Mouse (Mus musculus) ES-E14 (cell line): ENCODE data around the gene Gm20479. TPM values are rescaled to one million over a fixed set of nuclear protein-coding genes. Genes with fewer than 3 reads are reported as not detected.

Source experiments
- DNase-seq: peaks from one replicate; pipeline ENCODE4 v3.0.0-alpha.2; 2013; ENCODE audit warnings: low read depth, low spot score
- H3K27ac ChIP-seq: 2 replicates; pipeline ENCODE4 v1.5.1; 2012; ENCODE audit warnings: low read depth, mild to moderate bottlenecking, low read length, moderate library complexity, mixed read lengths; ENCODE audit not compliant: poor library complexity, insufficient read depth, severe bottlenecking
- H3K36me3 ChIP-seq: 2 replicates; pipeline ENCODE4 v1.6.1; 2012; ENCODE audit warnings: mild to moderate bottlenecking, low read length, moderate library complexity, mixed read lengths; ENCODE audit not compliant: control insufficient read depth, poor library complexity, insufficient read depth, severe bottlenecking
- H3K4me1 ChIP-seq, 2 experiments: fragments of 150-350 bp in 1 of 2; sonication (generic) in 1 of 2; 2 replicates each; pipeline ENCODE4 v1.6.1; 2012; ENCODE audit warnings: low read length in 2 of 2, mild to moderate bottlenecking in 1 of 2, mixed read lengths in 1 of 2; ENCODE audit not compliant: control insufficient read depth in 2 of 2, insufficient read depth in 2 of 2, poor library complexity in 1 of 2
- H3K4me3 ChIP-seq, 2 experiments: fragments of 150-350 bp in 1 of 2; sonication (generic) in 1 of 2; 2 replicates each; pipeline ENCODE4 v1.5.1; 2012; ENCODE audit warnings: low read length in 2 of 2, low read depth in 1 of 2, mild to moderate bottlenecking in 1 of 2, mixed read lengths in 1 of 2; ENCODE audit not compliant: insufficient read depth in 1 of 2, poor library complexity in 1 of 2, severe bottlenecking in 1 of 2
- H3K9ac ChIP-seq: 2 replicates; pipeline ENCODE4 v1.6.1; 2012; ENCODE audit warnings: low read depth, mild to moderate bottlenecking, low read length, mixed read lengths; ENCODE audit not compliant: poor library complexity, insufficient read depth, severe bottlenecking
- H3K9me3 ChIP-seq: fragments of 150-350 bp; sonication (generic); 2 replicates; pipeline ENCODE4 v1.6.1; 2012; ENCODE audit warnings: low read depth, mild to moderate bottlenecking, low read length; ENCODE audit not compliant: control insufficient read depth, insufficient read depth
- CHD2 ChIP-seq: IDR thresholded peaks from 2 replicates; pipeline ENCODE4 v1.6.1; 2014; ENCODE audit warnings: mild to moderate bottlenecking, low read depth, low read length, inconsistent platforms
- HCFC1 ChIP-seq: IDR thresholded peaks from 2 replicates; pipeline ENCODE4 v1.6.1; 2012; ENCODE audit warnings: low read length, inconsistent platforms, borderline replicate concordance; ENCODE audit not compliant: insufficient read depth
- MAFK ChIP-seq: IDR thresholded peaks from 2 replicates; pipeline ENCODE4 v1.6.1; 2014; ENCODE audit warnings: mild to moderate bottlenecking, low read depth, low read length, inconsistent platforms; ENCODE audit not compliant: insufficient read depth
- ZC3H11A ChIP-seq: IDR thresholded peaks from 2 replicates; pipeline ENCODE4 v1.6.1; 2012; ENCODE audit warnings: low read depth, mild to moderate bottlenecking, inconsistent platforms, low read length, borderline replicate concordance
- ZNF384 ChIP-seq: IDR thresholded peaks from 2 replicates; pipeline ENCODE4 v1.6.1; 2012; ENCODE audit warnings: low read depth, low read length, inconsistent platforms
- in situ Hi-C, 2 experiments: fragments of 600-800 bp; cut with MboI; formaldehyde crosslinking; loops; one replicate each; pipeline ENCODE4 v1.15.1; 2025; ENCODE audit warnings: low sequenced_read_pairs in 2 of 2, inconsistent platforms in 1 of 2; ENCODE audit not compliant: unreplicated experiment in 2 of 2
- total RNA-seq: library from RNA; depleted of rRNA; stranded (reverse); fragments of 300-350 nt; gene quantifications from 2 replicates; pipeline ENCODE4 v1.2.3, GENCODE M21; 2012; rRNA removed

Gene Gm20479
- 1.4 and 1.5 TPM in 2 replicates for total RNA-seq

DNA sequence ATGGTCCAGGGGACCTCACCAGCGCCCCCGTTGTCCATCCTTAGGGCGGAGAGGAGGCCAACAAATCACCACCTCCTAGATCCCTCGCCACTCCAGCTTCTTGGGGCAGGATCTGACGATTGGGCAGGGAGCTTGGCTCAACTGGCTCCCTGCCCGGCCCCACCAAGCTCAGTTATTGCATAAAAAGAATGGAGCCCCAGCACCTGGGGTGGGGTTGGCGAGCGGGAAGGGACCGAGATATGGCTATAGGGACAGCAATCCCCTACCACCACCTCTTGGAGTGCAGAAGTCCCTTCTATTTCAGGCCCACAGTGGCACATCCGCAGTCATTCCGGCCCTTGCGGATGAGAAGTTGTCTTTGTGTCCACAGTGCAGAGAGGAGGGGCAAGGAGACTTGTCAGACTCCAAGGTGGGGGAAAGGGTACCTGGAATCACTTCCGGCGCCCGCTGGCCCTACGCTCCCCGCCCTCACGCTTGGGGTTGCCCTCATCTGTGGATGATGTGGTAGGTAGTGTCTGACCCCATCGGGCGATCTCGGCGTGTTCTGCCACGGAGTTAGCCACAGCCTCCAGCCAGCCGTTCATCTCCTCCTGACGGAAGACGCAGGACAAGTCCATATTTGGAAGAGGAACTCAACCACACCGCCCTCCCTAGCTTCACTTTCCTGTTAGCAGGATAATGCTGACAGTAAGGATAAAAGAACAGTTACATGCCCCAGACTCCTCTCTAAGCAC is at the start of gene Gm20479:
Gm20479 (minus strand) TSS at position 559 of the 734 bp plus-strand sequence.
- H3K27ac ChIP-seq = peak within 1 kb of the TSS; percentile 84
- peak within 1 kb of the TSS; percentile 68 to 89 for H3K4me3 ChIP-seq
- H3K4me1 ChIP-seq = peaks cover 4 to 9% of the 10 kb centered on the region in 2 experiments; a peak in 3 of 4 replicates
- TF ChIP-seq ZC3H11A (no peak), ZNF384 (no peak), CHD2 (no peak), MAFK (no peak), HCFC1 (no peak)
- H3K36me3 ChIP-seq = peaks cover 6% of the 10 kb centered on the region; the same call in 1 of the 2 replicates
- DNase-seq = no peak
- H3K9me3 ChIP-seq = no peaks in the 10 kb centered on the region
- H3K9ac ChIP-seq = peak within 1 kb of the TSS; percentile 67
- in situ Hi-C loops = no loop called here

DNA sequence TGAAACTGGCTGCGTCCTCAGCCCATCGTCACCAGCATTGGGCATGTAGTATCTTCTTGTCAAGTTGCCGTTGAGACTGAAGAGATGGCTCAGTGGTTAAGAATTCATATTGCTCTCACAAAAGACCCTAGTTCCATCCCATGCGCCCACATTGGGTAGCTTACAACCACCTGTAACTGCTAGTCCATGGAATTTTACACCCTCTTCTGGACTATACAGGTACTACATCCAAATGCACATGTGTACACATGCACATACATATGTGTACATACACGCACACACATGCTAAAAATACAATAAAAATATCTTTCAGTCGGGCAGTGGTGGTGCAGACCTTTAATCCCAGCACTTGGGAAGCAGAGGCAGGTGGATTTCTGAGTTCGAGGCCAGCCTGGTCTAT is 49.3 kb upstream of the Gm20479 start:
- no peak for DNase-seq
- in situ Hi-C loops = no loop called here
- no peak overlapping the region for H3K9ac ChIP-seq
- H3K4me3 ChIP-seq = no peak overlapping the region
- TF ChIP-seq CHD2 (no peak), MAFK (no peak), ZC3H11A (no peak), HCFC1 (no peak), ZNF384 (no peak)
- no peak overlapping the region for H3K27ac ChIP-seq
- H3K36me3 ChIP-seq = no peaks in the 10 kb centered on the region
- H3K9me3 ChIP-seq = no peaks in the 10 kb centered on the region
- peaks cover 0 to 9% of the 10 kb centered on the region in 2 experiments; a peak in 1 of 4 replicates for H3K4me1 ChIP-seq

DNA sequence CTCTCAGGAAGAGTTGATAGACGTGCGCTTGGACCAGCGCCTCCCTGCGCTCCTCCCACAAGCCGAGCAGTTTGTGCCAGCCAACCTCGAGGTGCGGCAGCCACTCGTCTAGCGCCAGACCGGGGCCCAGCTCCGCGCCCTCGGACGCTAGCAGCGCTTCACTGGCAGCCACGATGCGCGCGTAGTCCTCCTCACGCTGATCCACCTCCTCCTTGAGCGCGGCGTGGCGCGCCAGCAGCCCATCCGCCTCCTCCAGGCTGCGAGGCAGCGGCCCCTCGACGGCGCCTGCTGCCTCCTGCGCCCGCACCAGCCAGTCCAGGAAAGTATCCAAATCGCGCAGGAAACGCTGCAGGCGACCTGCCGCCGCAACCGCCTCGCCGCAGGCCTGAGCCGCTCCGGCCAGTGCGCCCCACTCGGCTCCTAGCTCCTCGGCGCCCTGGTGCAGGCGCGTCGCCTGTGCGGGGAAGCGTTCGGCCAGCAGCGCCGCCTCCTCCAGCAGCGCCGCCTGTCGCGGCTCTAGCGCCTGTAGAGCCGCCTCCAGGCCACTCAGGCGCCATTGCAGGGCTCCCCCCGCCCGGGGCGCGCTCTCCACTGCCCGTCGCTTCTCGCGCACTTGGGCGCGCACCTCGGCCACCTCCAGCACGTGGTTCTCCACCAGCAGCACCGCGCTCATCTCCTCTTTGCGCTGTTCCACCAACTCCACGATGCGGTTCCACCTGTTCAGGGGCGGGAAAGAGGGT is 47.2 kb upstream of the Gm20479 start:
- Histone ChIP-seq H3K9ac (peak overlapping the region; percentile 78), H3K27ac (no peak overlapping the region), H3K9me3 (no peaks in the 10 kb centered on the region), H3K36me3 (no peaks in the 10 kb centered on the region), H3K4me3 (peak overlapping the region; percentile 63 to 79), H3K4me1 (peaks cover 0 to 3% of the 10 kb centered on the region in 2 experiments; a peak in 1 of 4 replicates)
- in situ Hi-C loops = loop anchor here in 1 of 2 experiments (5.0 kb wide), 1 partner anchor 112 kb away; no protein-coding TSS in a partner anchor
- TF ChIP-seq CHD2 (no peak), MAFK (no peak), ZNF384 (no peak), HCFC1 (no peak), ZC3H11A (no peak)
- DNase-seq = no peak

DNA sequence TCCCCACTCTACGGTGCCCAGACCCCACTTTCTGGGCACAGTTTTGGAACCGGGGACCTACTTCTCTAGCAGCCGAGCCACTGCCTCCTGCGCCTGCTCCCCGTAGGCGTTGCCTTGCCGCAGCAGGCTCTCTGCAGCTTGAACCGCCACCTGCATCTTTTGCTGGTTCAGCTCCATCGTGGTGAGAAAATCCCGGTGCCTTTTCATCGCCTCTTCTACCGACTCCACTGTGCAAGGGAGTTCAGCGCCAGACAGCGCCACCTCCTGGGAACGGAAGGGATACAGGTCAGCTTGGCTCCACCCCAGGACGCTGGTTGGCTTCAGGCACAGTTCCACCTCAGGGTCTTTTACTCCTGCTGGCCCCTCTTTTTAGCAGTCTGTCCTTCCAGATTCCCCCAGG is 45.5 kb upstream of the Gm20479 start:
- Histone ChIP-seq H3K36me3 (no peaks in the 10 kb centered on the region), H3K27ac (no peak overlapping the region), H3K4me3 (peak overlapping the region; percentile 44 to 46; a peak in 3 of 4 replicates), H3K9ac (peak overlapping the region; percentile 48; the same call in 1 of the 2 replicates), H3K9me3 (no peaks in the 10 kb centered on the region), H3K4me1 (no peaks in the 10 kb centered on the region; a peak in 1 of 4 replicates)
- in situ Hi-C loops = loop anchor here in 1 of 2 experiments (5.0 kb wide), 1 partner anchor 110 kb away; no protein-coding TSS in a partner anchor
- peak; percentile 92 for DNase-seq
- no peak; the same call in 1 of the 2 replicates for TF ChIP-seq ZC3H11A
- TF ChIP-seq HCFC1 = peak; percentile 49; the same call in 1 of the 2 replicates
- no peak for TF ChIP-seq ZNF384
- no peak for TF ChIP-seq CHD2
- peak; percentile 53; the same call in 1 of the 2 replicates for TF ChIP-seq MAFK
